Mouse (Mus musculus) right cerebral cortex, adult 2 months (tissue): ENCODE measurements around the gene Zc3h18.

Experiments used
- DNase-seq, 2 experiments: peaks; one replicate each; pipeline ENCODE4 v3.0.0; 2021 to 2022; ENCODE audit warnings: low spot score in 2 of 2

Gene Zc3h18

DNA sequence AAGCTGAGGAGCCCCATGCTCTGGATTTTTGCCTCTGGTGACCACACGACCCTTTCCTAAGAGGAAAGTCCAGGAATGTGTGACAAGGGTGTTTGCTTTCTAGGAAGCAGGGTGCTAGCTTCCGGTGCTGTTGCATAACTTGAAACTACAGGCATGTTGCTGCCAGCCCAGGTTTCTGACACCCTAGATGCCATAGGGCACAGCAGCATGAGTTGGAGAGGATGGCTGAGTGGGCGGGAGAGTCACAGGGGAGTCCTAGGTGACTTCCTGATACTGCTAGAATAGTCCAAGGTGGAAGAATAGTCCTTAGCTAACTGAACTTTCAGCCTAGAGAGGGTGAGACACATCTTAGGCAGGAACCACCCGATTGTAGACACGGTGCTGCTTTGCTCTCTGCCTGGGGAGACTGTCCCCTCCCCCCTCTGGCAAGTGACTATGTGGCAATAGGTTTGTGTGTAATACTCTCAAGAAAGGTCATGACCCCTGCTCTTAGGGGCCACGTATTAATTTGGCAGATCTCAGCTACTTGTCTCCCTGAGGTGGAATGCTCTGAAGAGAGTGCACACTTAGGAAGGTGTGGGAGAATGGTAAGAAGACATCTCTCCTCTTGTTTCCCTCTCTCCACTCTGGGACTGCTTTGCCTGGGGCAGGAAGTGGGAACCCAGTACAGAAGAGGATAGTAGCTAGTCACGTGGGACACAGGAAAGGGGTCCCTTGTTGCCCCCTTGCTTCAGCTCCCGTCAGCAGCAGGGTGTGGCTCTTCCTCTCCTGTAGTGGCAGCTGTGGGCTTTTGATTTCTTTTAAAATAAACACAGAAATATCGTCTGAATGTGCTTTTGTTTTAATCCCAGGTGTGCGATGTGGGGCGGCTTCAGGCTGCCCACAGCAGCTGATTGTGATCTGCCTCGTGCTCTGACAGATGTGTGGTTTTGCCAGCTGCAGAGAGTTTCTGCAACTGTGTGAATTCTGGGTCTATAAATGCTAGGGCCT is 87.5 kb downstream of the Zc3h18 start:
- no peak for DNase-seq

DNA sequence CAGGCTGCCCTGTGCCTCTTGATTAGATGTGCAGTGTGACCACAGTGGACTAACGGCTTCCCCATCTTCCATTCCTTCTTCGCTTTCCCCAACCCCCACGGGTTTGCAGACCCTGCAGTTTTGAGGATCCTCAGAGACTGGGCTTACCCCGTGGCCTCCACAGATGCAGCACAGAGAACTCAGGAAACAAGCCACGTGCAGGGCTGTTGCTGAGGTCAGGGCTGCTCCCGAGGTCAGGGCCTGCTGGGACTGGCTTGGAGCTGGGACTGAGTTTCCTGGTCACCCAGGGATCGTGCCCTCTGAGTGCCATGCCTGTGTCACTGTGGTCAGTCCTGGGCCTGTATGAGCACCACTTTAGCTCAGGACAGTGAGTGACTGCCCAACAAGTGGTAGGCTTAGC is 88.6 kb downstream of the Zc3h18 start:
- DNase-seq: no peak
